Mouse (Mus musculus) heart, postnatal 0 days (tissue): Measurements from ENCODE around the gene Ercc6l. TPM values are rescaled to one million over a fixed set of nuclear protein-coding genes. Genes with fewer than 3 reads are reported as not detected.

Source experiments
- ATAC-seq: fragments of 200-750 bp; cut with Nextera tagmentation; 2 replicates; pipeline ENCODE4 v1.8.0; 2017; ENCODE audit warnings: low read depth, moderate number of reproducible peaks, moderate library complexity; ENCODE audit not compliant: insufficient read depth
- DNase-seq: peaks from one replicate; pipeline ENCODE4 v3.0.0-alpha.2; 2016; ENCODE audit warnings: low spot score
- H3K27ac ChIP-seq: fragments of 300-500 bp; sonication (generic); 2 replicates; pipeline ENCODE4 v1.5.1; 2014; ENCODE audit warnings: low read depth, mild to moderate bottlenecking
- H3K27me3 ChIP-seq: fragments of 300-500 bp; sonication (generic); 2 replicates; pipeline ENCODE4 v1.6.1; 2014; ENCODE audit warnings: low read length, mixed read lengths; ENCODE audit not compliant: control insufficient read depth, insufficient read depth
- H3K36me3 ChIP-seq: fragments of 300-500 bp; sonication (generic); replicated peaks from 2 replicates; pipeline ENCODE4 v1.6.1; 2014; ENCODE audit warnings: low read length, mixed read lengths; ENCODE audit not compliant: control insufficient read depth, insufficient read depth
- H3K4me1 ChIP-seq: fragments of 300-500 bp; sonication (generic); 2 replicates; pipeline ENCODE4 v1.6.1; 2014; ENCODE audit warnings: antibody characterized with exemption; ENCODE audit not compliant: control insufficient read depth, insufficient read depth
- H3K4me2 ChIP-seq: fragments of 300-500 bp; sonication (generic); 2 replicates; pipeline ENCODE4 v1.6.1; 2014; ENCODE audit warnings: low read depth, mild to moderate bottlenecking, low read length, moderate library complexity
- H3K4me3 ChIP-seq: fragments of 300-500 bp; sonication (generic); 2 replicates; pipeline ENCODE4 v1.5.1; 2014; ENCODE audit warnings: low read depth, low read length
- H3K9ac ChIP-seq: fragments of 300-500 bp; sonication (generic); replicated peaks from 2 replicates; pipeline ENCODE4 v1.6.1; 2014; ENCODE audit warnings: low read depth, low read length, mixed read lengths
- H3K9me3 ChIP-seq: fragments of 300-500 bp; sonication (generic); replicated peaks from 2 replicates; pipeline ENCODE4 v1.6.1; 2016; ENCODE audit warnings: low read length; ENCODE audit not compliant: control insufficient read depth
- CTCF ChIP-seq: IDR thresholded peaks from 2 replicates; pipeline ENCODE4 v1.5.1; 2016; ENCODE audit warnings: antibody characterized with exemption, control low read depth, low read depth
- EP300 ChIP-seq: IDR thresholded peaks from 2 replicates; pipeline ENCODE4 v1.6.1; 2016; ENCODE audit warnings: antibody characterized with exemption, low read depth
- WGBS: fragments of 180-500 bp; shearing (Covaris S2); extraction: QIAGEN DNeasy Blood & Tissue Kit; methylation state at CpG from one replicate; pipeline ENCODE4 v1.1.7; 2014; 5-methylcytosine and 5-hydroxymethylcytosine counted together
- polyA plus RNA-seq: library from polyadenylated mRNA; unstranded; fragments of >200 nt; fragmentation: Nextera tagmentation; extraction: Ambion mirVana; gene quantifications from 2 replicates; pipeline ENCODE4 v1.2.1, GENCODE M21; 2015
- total RNA-seq: library from RNA; depleted of rRNA; stranded (reverse); fragments of >200 nt; gene quantifications from 2 replicates; pipeline ENCODE4 v1.2.3, GENCODE M21; 2014; ENCODE audit warnings: low replicate concordance; rRNA removed

Gene Ercc6l
- total and polyA plus RNA-seq, 2 experiments from 2014 or later: 1.3 to 3.7 TPM

DNA sequence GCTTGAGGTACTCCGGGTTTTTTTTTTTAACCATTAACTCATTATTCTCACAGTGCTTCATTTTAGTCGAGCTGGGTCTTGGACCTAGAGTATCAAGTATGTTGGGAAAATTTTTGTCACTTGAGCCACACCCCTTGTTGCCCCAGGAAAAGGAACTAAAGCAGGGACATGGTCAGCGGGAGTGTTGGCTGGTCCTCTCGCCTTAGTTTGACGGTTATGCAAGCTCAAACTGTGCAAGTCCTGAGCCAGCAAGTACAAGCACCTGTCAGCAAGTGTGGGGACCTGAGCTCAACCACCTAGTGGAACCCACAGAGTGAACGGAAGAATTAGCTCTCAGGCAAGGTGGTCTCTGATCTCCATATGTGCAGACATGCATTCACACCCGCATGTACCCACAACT lies 55.0 kb downstream of the Ercc6l start:
- no peaks in the 10 kb centered on the region for H3K36me3 ChIP-seq
- H3K9ac ChIP-seq: no peak overlapping the region
- H3K4me2 ChIP-seq: no peak overlapping the region
- peaks cover 3% of the 10 kb centered on the region; the same call in 1 of the 2 replicates for H3K27me3 ChIP-seq
- H3K27ac ChIP-seq: no peak overlapping the region
- no peak overlapping the region for H3K4me3 ChIP-seq
- no peak for TF ChIP-seq CTCF
- TF ChIP-seq EP300: no peak
- no peaks in the 10 kb centered on the region for H3K9me3 ChIP-seq
- DNase-seq (no peak), ATAC-seq (no peak)
- 63% methylated on average over 7 of the region's 7 CpGs for WGBS
- H3K4me1 ChIP-seq: no peaks in the 10 kb centered on the region

- H3K4me3 ChIP-seq: no peak overlapping the region
- 79% methylated on average over 7 of the region's 7 CpGs for WGBS
- no peaks in the 10 kb centered on the region for H3K9me3 ChIP-seq
- no peak overlapping the region for H3K9ac ChIP-seq
- H3K36me3 ChIP-seq: no peaks in the 10 kb centered on the region
- no peak overlapping the region for H3K4me2 ChIP-seq
- no peaks in the 10 kb centered on the region for H3K4me1 ChIP-seq
- H3K27ac ChIP-seq: no peak overlapping the region
- DNase-seq: no peak
- ATAC-seq: no peak
- peaks cover 3% of the 10 kb centered on the region; the same call in 1 of the 2 replicates for H3K27me3 ChIP-seq
- TF ChIP-seq CTCF: no peak
- TF ChIP-seq EP300: no peak
Measured at GRCm38 (mm10) chrX:102094381-102094904, 62.4 kb downstream of the Ercc6l start.

Other genes with a start within 250 kb of the Ercc6l start
- gene Rtl5, start 85.8 kb downstream of the Ercc6l start, total RNA-seq: 0.04 and 3.3 TPM in 2 replicates
- gene Rtl5, start 85.8 kb downstream of the Ercc6l start, polyA plus RNA-seq: 0.59 and 0.81 TPM in 2 replicates
- gene Pin4, start 37.6 kb downstream of the Ercc6l start, total RNA-seq: not detected in 2 replicates
- 52.9 and 69.3 TPM in 2 replicates for gene Pin4, start 37.6 kb downstream of the Ercc6l start, polyA plus RNA-seq
- 985 and 1,055 TPM in 2 replicates for gene Rps4x, start 32.3 kb upstream of the Ercc6l start, total RNA-seq
- gene Rps4x, start 32.3 kb upstream of the Ercc6l start, polyA plus RNA-seq: 388 and 415 TPM in 2 replicates
- gene Cited1, start 95.1 kb upstream of the Ercc6l start, total RNA-seq: 163 TPM in 2 replicates
- 199 and 208 TPM in 2 replicates for gene Cited1, start 95.1 kb upstream of the Ercc6l start, polyA plus RNA-seq